Comparison of ENCODE assay signal across 23 mouse cellular contexts in the genomic region with DNA sequence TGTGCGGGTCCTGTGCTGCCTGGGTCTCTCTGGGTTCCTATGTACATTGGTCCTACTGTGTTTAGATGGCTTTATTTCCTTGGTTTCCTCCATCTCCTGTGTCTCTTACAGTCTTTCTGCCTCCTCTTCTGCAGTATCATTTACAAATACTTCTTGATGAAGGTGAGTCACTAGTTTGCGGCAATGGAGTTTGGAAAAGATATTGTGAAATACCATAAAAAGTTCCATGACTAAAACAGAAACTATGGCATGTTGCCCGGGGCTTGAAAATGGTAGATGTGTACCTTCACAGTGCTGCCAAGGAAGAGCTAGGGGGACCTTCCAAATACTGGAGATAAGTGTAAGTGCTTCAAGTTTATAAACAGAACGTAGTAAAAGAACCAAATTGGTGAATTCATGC.
A peak's percentile ranks its signal among the peaks of the same experiment; 100 is the strongest.
DNase-seq lines count a peak whose midpoint lies in the region; ATAC-seq and TF ChIP-seq lines count a peak whose summit lies in the region.
"Had no signal": no experiment of that assay in that cellular context is flagged by ENCODE, and none has a peak within 500 bp of the region (broad histone marks: within the 10 kb centered on the region; RNA-seq: fewer than 3 reads in every experiment).

No protein-coding gene starts in this region.

- no peak for TF ChIP-seq CTCF in Patski (IDR thresholded peaks at IDR 0.05)
- no peak for TF ChIP-seq CTCF in hindbrain, postnatal 0 days (IDR thresholded peaks at IDR 0.05; ENCODE audit: low read depth)

- peak; percentile 26 for DNase-seq in adrenal gland, postnatal 10 days
- no peak for DNase-seq in adrenal gland, adult 8-10 months
- DNase-seq in Patski (ENCODE audit: low read depth, low spot score) = peak; percentile 9
- DNase-seq in adrenal gland, postnatal 36 days = peak; percentile 20 to 24
- DNase-seq in lung, postnatal 36 days = no peak
- no peak for DNase-seq in heart, embryonic 10.5 days (ENCODE audit: low spot score)
- DNase-seq in hindbrain, postnatal 0 days (ENCODE audit: low spot score) = no peak
- DNase-seq: B cell, adult 2 months; cerebellum, adult 2 months; cerebellum, postnatal 10 days; gastrocnemius, postnatal 10 days; heart, adult 18-20 months; heart, postnatal 36 days; kidney, adult 8-10 months had no signal

- H3K36me3 ChIP-seq in myocyte (ENCODE audit: control insufficient read depth, insufficient read depth) = no peaks in the 10 kb centered on the region
- no peaks in the 10 kb centered on the region for H3K36me3 ChIP-seq in heart, embryonic 10.5 days
- no peaks in the 10 kb centered on the region for H3K36me3 ChIP-seq in hindbrain, postnatal 0 days (ENCODE audit: insufficient read depth, low read length)
- H3K36me3 ChIP-seq: embryonic facial prominence, embryonic 10.5 days; forebrain, embryonic 12.5 days; heart, embryonic 12.5 days; hindbrain, embryonic 15.5 days had no signal

- H3K9me3 ChIP-seq in heart, embryonic 10.5 days = no peaks in the 10 kb centered on the region
- no peaks in the 10 kb centered on the region for H3K9me3 ChIP-seq in hindbrain, postnatal 0 days (ENCODE audit: low read length)
- H3K9me3 ChIP-seq: embryonic facial prominence, embryonic 10.5 days; forebrain, embryonic 12.5 days; heart, embryonic 12.5 days; hindbrain, embryonic 15.5 days had no signal

- no peaks in the 10 kb centered on the region for H3K27me3 ChIP-seq in Patski
- no peaks in the 10 kb centered on the region for H3K27me3 ChIP-seq in myocyte (ENCODE audit: control insufficient read depth, insufficient read depth, insufficient read length)
- no peaks in the 10 kb centered on the region for H3K27me3 ChIP-seq in heart, embryonic 10.5 days (ENCODE audit: insufficient read depth, poor library complexity, severe bottlenecking)
- no peaks in the 10 kb centered on the region for H3K27me3 ChIP-seq in hindbrain, postnatal 0 days (ENCODE audit: insufficient read depth, low read length)
- H3K27me3 ChIP-seq: forebrain, embryonic 12.5 days; heart, embryonic 12.5 days; hindbrain, embryonic 15.5 days had no signal

- no peaks in the 10 kb centered on the region for H3K4me1 ChIP-seq in heart, embryonic 10.5 days
- H3K4me1 ChIP-seq in hindbrain, postnatal 0 days (ENCODE audit: insufficient read depth, low read length) = no peaks in the 10 kb centered on the region
- H3K4me1 ChIP-seq: embryonic facial prominence, embryonic 10.5 days; heart, embryonic 12.5 days; hindbrain, embryonic 15.5 days had no signal

- CTCF ChIA-PET in Patski (lab: Charles Lee) = no interaction called here

- 81% methylated on average over 4 of the region's 4 CpGs for WGBS in heart, embryonic 10.5 days
- 92% methylated on average over 4 of the region's 4 CpGs for WGBS in hindbrain, postnatal 0 days

- no peak overlapping the region for H3ac ChIP-seq in myocyte (ENCODE audit: control insufficient read depth, insufficient read length)

- peak; percentile 62 for ATAC-seq in Patski
- no peak for ATAC-seq in hindbrain, postnatal 0 days
- ATAC-seq: forebrain, embryonic 16.5 days; inflammation-experienced regulatory T-cells, adult 6 months; intestine, postnatal 0 days had no signal

- H3K4me2 ChIP-seq in myocyte (ENCODE audit: low read depth) = no peak overlapping the region
- H3K4me2 ChIP-seq in hindbrain, postnatal 0 days (ENCODE audit: low read depth, low read length) = no peak overlapping the region
- H3K4me2 ChIP-seq: forebrain, embryonic 12.5 days; heart, embryonic 12.5 days; hindbrain, embryonic 15.5 days had no signal

- TF ChIP-seq POLR2A in myocyte (IDR thresholded peaks at IDR 0.05; ENCODE audit: insufficient read length, low read depth) = no peak

- no peak overlapping the region for H3K9ac ChIP-seq in hindbrain, postnatal 0 days (replicated peaks; ENCODE audit: low read length)
- H3K9ac ChIP-seq: forebrain, embryonic 12.5 days; heart, embryonic 12.5 days; hindbrain, embryonic 15.5 days had no signal

- H3K4me3 ChIP-seq in myocyte = no peak overlapping the region
- H3K4me3 ChIP-seq in heart, embryonic 10.5 days = no peak overlapping the region
- no peak overlapping the region for H3K4me3 ChIP-seq in hindbrain, postnatal 0 days (ENCODE audit: low read length)
- H3K4me3 ChIP-seq: embryonic facial prominence, embryonic 10.5 days; erythroblast, embryonic 14.5 days; forebrain, embryonic 12.5 days; heart, embryonic 12.5 days; hindbrain, embryonic 15.5 days had no signal

- in situ Hi-C loops in Patski (cut with MboI; ENCODE audit: low pct_unique_long_range_greater_than_20kb) = no loop called here

- POLR2A ChIA-PET in Patski (lab: Charles Lee) = no interaction called here

- H3K79me2 ChIP-seq in myocyte (ENCODE audit: control insufficient read depth, insufficient read depth) = no peaks in the 10 kb centered on the region

- H3K27ac ChIP-seq in heart, embryonic 10.5 days = no peak overlapping the region
- no peak overlapping the region for H3K27ac ChIP-seq in hindbrain, postnatal 0 days
- H3K27ac ChIP-seq: embryonic facial prominence, embryonic 10.5 days; forebrain, embryonic 12.5 days; hindbrain, embryonic 15.5 days had no signal

TF ChIP-seq in myocyte, 11 proteins besides CTCF, POLR2A, EP300 and RAD21:
- TF ChIP-seq USF1 (IDR thresholded peaks at IDR 0.05; ENCODE audit: low read depth) (no peak), MAX (IDR thresholded peaks at IDR 0.05; ENCODE audit: low read depth) (no peak), CEBPB (IDR thresholded peaks at IDR 0.05; ENCODE audit: insufficient read depth, poor library complexity, severe bottlenecking) (peak; percentile 92)

Comparison
In these comparisons a context has a peak if more than half of its experiments do, and no peak if none do; other contexts are left out.
1. DNase-seq: peak in adrenal gland, postnatal 10 days (single experiment), Patski (single experiment) and adrenal gland, postnatal 36 days (2 of 2); none in adrenal gland, adult 8-10 months (single experiment), lung, postnatal 36 days (single experiment), heart, embryonic 10.5 days (single experiment) and hindbrain, postnatal 0 days (single experiment).